Mouse (Mus musculus) brain, embryonic 14.5 days (tissue): ENCODE results near the gene Mcam. TPM values are rescaled to one million over a fixed set of nuclear protein-coding genes. Genes with fewer than 3 reads are reported as not detected.

ENCODE experiments used
- DNase-seq: peaks from one replicate; pipeline ENCODE4 v3.0.0-alpha.2; 2011; ENCODE audit warnings: low read depth
- CTCF ChIP-seq: fragments of 200-500 bp; IDR thresholded peaks from 2 replicates; pipeline ENCODE4 v1.5.1; 2012; ENCODE audit warnings: inconsistent platforms, mild to moderate bottlenecking, moderate library complexity, borderline replicate concordance; ENCODE audit not compliant: insufficient read depth, insufficient read length; ENCODE audit errors: extremely low read depth
- POLR2A ChIP-seq: fragments of 200-500 bp; IDR thresholded peaks from 2 replicates; pipeline ENCODE4 v1.6.1; 2012; ENCODE audit warnings: mild to moderate bottlenecking, inconsistent platforms, borderline replicate concordance; ENCODE audit not compliant: poor library complexity, insufficient read depth, insufficient read length, severe bottlenecking; ENCODE audit errors: extremely low read depth
- polyA plus RNA-seq: library from polyadenylated mRNA; depleted of rRNA; stranded (reverse); fragments of >200 nt; gene quantifications from 2 replicates; pipeline ENCODE4 v1.2.3, GENCODE M21; 2012

The Mcam gene
- polyA plus RNA-seq, 1 experiment, result 28.5 TPM

GRCm38 (mm10) chr9:44119011-44119410 is 15.3 kb upstream of the Mcam start:
- no peak for DNase-seq
- TF ChIP-seq POLR2A, result no peak
- TF ChIP-seq CTCF, result peak; percentile 56; the same call in 1 of the 2 replicates

GRCm38 (mm10) chr9:44119948-44120465 is 14.3 kb upstream of the Mcam start:
- TF ChIP-seq CTCF (no peak), POLR2A (no peak)
- no peak for DNase-seq

GRCm38 (mm10) chr9:44124317-44124716 is 10.0 kb upstream of the Mcam start:
- TF ChIP-seq POLR2A (no peak), CTCF (peak; percentile 50; the same call in 1 of the 2 replicates)
- DNase-seq, result no peak

GRCm38 (mm10) chr9:44125026-44125425 is 9.2 kb upstream of the Mcam start:
- DNase-seq, result no peak
- no peak for TF ChIP-seq POLR2A
- no peak for TF ChIP-seq CTCF

DNA sequence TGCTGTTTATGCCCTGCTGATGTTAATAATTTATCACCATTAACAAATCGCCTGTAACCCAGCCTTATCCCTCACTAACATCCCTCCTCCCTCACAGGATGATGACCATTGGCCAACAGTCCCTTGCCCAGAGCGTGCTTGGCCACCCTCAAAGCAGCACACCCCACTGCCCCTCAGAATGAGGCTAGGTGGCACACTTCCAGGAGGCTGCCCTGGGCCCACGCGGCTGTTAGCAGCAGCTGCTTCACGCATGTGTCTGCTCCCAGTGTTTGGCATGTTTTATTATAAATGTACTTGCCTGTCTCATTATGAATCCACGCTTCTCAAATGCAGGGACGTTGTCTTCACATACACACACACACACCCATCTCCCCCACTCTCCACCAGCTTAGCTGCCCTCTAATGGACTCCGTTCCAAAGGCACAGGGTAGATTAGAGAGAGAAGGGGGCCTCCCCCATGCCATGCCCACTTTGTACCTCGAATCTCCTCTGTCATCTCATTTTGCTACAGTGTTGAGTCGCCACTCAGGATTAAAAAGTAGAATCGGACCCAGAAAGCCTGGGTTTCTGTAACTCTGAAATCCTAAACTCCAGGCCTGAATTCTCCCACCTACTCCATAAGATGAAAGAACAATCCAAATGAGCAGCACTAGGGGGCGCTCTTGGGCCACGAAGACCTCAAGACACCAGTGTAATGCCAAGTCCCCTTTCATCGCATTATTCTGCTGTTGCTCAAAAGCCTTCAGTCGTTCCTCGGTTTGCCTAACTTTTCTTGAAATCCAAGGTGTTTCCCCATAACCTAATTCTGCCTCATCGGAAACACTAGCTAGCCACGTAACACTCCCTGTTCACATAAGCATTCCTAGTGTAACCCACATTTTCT is 8.5 kb upstream of the Mcam start:
- DNase-seq, result peak; percentile 96
- TF ChIP-seq POLR2A, result no peak
- peak; percentile 90 for TF ChIP-seq CTCF

DNA sequence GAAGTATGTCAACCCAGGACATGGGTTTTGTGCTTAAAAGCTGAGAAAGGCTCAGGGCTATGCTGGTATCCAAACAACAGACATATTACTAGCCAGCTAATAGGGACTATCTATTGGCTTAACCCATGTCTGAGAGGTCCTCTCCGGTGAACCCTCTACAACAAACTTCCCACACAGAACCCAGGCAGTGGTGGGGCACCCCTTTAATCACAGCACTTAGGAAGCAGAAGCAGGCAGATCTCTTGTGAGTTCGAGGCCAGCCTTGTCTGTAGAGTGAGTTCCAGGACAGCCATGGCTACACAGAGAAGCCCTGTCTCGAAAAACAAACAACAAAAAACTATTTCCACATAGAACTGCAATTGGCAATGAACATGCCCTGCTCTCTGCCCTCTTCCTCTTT is 7.5 kb upstream of the Mcam start:
- TF ChIP-seq CTCF (no peak), POLR2A (no peak)
- DNase-seq, result no peak

GRCm38 (mm10) chr9:44127351-44127801 is 6.9 kb upstream of the Mcam start:
- no peak for DNase-seq
- TF ChIP-seq CTCF, result no peak
- no peak for TF ChIP-seq POLR2A

DNA sequence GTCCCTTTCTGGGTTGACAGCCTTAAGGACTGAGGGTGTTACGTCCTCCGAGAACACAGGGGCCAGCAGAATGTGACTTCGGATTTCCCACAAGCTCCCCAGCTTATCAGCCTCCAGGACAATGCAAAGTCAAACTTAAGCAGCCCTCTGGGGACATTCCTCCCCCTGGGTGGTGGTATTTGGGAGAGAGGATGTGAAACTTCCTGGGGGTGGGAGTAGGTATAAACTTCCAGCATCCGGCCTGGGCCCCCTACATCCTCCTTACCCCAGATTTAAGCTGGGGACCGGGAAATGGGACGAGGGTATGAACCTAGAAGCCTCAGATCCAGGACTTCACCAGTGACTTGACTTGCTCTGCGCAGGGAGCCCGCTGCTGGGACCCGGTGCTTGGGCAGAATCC is 4.6 kb upstream of the Mcam start:
- TF ChIP-seq POLR2A (no peak), CTCF (no peak)
- DNase-seq, result peak; percentile 18

- peak; percentile 61 for DNase-seq
- TF ChIP-seq CTCF (no peak), POLR2A (no peak)
Observed at GRCm38 (mm10) chr9:44130034-44130433, 4.2 kb upstream of the Mcam start.

- DNase-seq, result peak; percentile 47
- TF ChIP-seq CTCF, result no peak
- no peak for TF ChIP-seq POLR2A
Observed at GRCm38 (mm10) chr9:44130581-44131275, 3.5 kb upstream of the Mcam start.

DNA sequence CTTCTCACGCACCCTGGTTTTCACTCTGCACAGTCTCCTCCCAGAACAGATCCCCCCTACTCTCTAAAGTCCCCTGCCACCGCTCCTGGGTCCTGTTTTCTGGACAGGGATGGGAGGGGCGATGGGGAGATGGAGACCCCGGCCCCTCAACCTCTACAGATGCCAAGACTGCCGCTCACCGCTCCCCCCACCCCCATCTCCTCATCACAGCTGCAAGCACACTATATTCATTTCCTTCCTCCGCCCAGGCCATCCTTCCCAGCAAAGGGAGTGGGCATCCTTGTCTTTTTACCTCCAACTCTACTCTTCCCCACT is 3.0 kb upstream of the Mcam start:
- TF ChIP-seq POLR2A (no peak), CTCF (no peak)
- DNase-seq, result no peak
